Mouse (Mus musculus): Measurements from ENCODE around the gene Macf1.
"Not testable (repeated sequence)": the region's sequence is repeated elsewhere in the genome, so short reads cannot be mapped to it uniquely, and the experiment has no call there.

The Macf1 gene

DNA sequence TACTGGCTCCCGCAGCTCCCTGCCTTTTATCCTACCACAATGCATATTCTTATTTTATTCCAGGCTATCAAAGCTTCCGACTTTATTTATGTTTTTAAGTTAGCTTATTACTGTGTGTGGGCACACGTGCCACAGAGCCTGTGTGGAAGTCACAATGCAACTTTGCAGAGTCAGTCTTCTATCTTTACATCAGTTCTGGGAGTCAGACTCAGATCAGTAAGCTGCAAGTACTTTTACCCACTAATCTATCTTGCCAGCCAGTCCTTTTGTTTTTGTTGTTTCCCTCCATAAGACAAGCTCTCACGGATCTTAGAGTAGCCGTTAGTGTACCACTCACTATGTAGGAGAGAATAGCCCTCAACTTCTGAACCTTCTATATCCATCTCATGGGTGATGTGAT lies 159.4 kb downstream of the Macf1 start:
- TF ChIP-seq CTCF (conservative IDR thresholded peaks at IDR 0.05; ENCODE audit: low read length), result no peak
- no peak for TF ChIP-seq POU5F1 (IDR thresholded peaks at IDR 0.05; ENCODE audit: borderline replicate concordance, low read length)
- TF ChIP-seq NANOG (IDR thresholded peaks at IDR 0.05; ENCODE audit: borderline replicate concordance, low read length), result no peak
- Histone ChIP-seq H3K9me3 (ENCODE audit: low read length) (no peaks in the 10 kb centered on the region), H3K36me3 (ENCODE audit: insufficient read depth, low read length) (peaks cover 28% of the 10 kb centered on the region), H3K27me3 (ENCODE audit: insufficient read depth, low read length) (no peaks in the 10 kb centered on the region), H3K4me3 (replicated peaks; ENCODE audit: low read length) (no peak overlapping the region), H3K4me1 (replicated peaks; ENCODE audit: low read depth, low read length) (peaks cover 47% of the 10 kb centered on the region)

DNA sequence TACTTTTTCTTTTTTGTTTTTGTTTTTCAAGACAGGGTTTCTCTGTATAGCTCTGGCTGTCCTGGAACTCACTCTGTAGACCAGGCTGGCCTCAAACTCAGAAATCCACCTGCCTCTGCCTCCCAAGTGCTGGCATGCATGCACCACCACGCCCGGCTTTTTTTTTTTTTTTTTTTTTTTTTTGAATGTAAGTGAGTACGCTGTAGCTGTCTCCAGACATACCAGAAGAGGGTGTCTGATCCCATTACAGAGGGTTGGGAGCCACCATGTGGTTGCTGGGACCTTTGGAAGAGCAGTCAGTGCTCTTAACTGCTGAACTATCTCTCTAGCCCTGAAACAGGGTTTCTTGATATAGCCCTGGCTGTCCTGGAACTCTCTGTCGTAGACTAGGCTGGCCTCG lies 164.0 kb downstream of the Macf1 start:
- H3K27me3 ChIP-seq (ENCODE audit: insufficient read depth, low read length); H3K4me3 ChIP-seq (replicated peaks; ENCODE audit: low read length); H3K36me3 ChIP-seq (ENCODE audit: insufficient read depth, low read length); H3K9me3 ChIP-seq (ENCODE audit: low read length); H3K4me1 ChIP-seq (replicated peaks; ENCODE audit: low read depth, low read length): not testable (repeated sequence)

DNA sequence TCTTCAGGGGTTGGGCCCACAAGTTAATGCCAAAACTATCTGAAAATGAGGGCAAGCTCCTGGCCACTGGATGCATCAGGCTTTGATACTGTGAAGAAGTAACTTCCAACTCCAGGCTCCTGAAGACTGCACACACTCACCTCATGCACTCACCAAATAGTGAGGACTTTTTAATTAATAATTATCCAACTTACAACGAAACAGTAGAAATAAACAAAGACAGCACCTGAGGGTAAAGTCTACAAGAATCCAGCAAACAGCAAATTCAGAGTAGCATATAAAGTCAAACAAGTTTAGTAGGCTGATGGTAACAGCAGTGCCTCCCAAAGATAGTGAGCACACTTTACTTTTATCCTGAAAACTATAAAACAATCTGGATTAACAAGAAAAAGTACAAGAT lies 168.5 kb downstream of the Macf1 start:
- H3K36me3 ChIP-seq (ENCODE audit: insufficient read depth, low read length), result peaks cover 35% of the 10 kb centered on the region
- H3K27me3 ChIP-seq (ENCODE audit: insufficient read depth, low read length), result no peaks in the 10 kb centered on the region
- TF ChIP-seq POU5F1 (IDR thresholded peaks at IDR 0.05; ENCODE audit: borderline replicate concordance, low read length) (no peak), CTCF (conservative IDR thresholded peaks at IDR 0.05; ENCODE audit: low read length) (no peak), NANOG (IDR thresholded peaks at IDR 0.05; ENCODE audit: borderline replicate concordance, low read length) (no peak)
- H3K4me1 ChIP-seq (replicated peaks; ENCODE audit: low read depth, low read length), result no peaks in the 10 kb centered on the region
- no peaks in the 10 kb centered on the region for H3K9me3 ChIP-seq (ENCODE audit: low read length)
- H3K4me3 ChIP-seq (replicated peaks; ENCODE audit: low read length), result no peak overlapping the region

DNA sequence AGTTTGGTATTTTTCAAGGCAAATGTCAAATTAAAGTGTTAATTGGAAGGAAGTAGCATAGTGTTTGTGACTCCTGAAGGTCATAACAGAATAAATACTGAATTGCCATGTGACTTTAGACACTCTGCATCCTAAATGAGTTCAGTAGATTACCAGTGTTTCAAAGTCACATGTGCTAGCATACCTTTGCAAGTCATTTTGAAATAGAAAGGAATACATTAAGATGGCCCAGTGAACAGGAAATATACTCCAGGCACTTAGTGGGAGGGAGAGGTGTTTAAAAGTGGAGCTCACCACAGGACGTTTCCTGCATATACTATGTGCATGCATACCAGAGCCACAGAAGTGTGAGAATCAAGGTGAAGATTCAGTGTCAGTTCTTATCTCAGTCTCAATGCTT lies 174.0 kb downstream of the Macf1 start:
- Histone ChIP-seq H3K4me3 (replicated peaks; ENCODE audit: low read length) (no peak overlapping the region), H3K27me3 (ENCODE audit: insufficient read depth, low read length) (no peaks in the 10 kb centered on the region), H3K9me3 (ENCODE audit: low read length) (no peaks in the 10 kb centered on the region), H3K4me1 (replicated peaks; ENCODE audit: low read depth, low read length) (no peaks in the 10 kb centered on the region), H3K36me3 (ENCODE audit: insufficient read depth, low read length) (peaks cover 88% of the 10 kb centered on the region)
- TF ChIP-seq NANOG (IDR thresholded peaks at IDR 0.05; ENCODE audit: borderline replicate concordance, low read length) (no peak), POU5F1 (IDR thresholded peaks at IDR 0.05; ENCODE audit: borderline replicate concordance, low read length) (no peak), CTCF (conservative IDR thresholded peaks at IDR 0.05; ENCODE audit: low read length) (no peak)

DNA sequence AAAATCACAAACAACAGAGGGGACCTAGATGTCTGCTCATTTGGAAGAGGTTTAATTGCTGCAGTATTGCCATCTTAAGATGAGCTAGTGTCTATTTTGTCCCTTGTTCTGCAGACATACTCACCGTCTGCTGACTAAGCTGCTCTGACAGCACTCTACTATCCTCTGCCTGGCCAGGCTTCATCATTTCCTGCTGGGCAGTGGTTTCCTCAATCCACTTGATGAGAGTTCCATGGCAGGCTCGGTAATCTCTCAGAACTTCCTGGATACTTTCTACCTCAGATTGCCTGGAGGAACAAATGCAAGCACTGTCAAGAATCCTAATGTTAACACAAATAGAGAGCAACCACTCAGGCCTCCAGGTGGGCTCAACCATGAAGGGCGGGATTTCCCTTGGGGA lies 195.1 kb downstream of the Macf1 start:
- Histone ChIP-seq H3K9me3 (ENCODE audit: low read length) (no peaks in the 10 kb centered on the region), H3K36me3 (ENCODE audit: insufficient read depth, low read length) (peaks cover 97% of the 10 kb centered on the region), H3K4me1 (replicated peaks; ENCODE audit: low read depth, low read length) (no peaks in the 10 kb centered on the region), H3K4me3 (replicated peaks; ENCODE audit: low read length) (no peak overlapping the region), H3K27me3 (ENCODE audit: insufficient read depth, low read length) (no peaks in the 10 kb centered on the region)
- TF ChIP-seq CTCF (conservative IDR thresholded peaks at IDR 0.05; ENCODE audit: low read length), result no peak
- no peak for TF ChIP-seq NANOG (IDR thresholded peaks at IDR 0.05; ENCODE audit: borderline replicate concordance, low read length)
- no peak for TF ChIP-seq POU5F1 (IDR thresholded peaks at IDR 0.05; ENCODE audit: borderline replicate concordance, low read length)

DNA sequence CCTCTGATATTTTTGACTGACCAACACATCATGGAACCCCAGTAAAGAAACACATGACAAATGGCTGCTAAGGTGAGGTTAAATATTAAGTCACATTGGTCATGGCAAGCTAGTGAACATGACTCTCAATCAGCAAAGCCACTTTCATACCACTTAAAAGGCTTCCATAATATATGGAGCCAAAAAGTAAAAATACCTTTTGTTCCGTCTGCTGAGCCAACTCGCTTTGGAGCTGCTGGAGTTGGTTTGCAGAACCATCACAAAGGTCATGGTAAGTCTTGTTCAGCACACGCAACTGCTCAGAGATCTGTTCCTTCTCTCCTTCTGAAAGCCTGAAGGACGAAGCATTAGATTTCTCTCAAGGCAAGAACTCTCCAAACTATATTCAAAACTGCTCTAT lies 204.2 kb downstream of the Macf1 start:
- no peaks in the 10 kb centered on the region for H3K27me3 ChIP-seq (ENCODE audit: insufficient read depth, low read length)
- no peaks in the 10 kb centered on the region for H3K4me1 ChIP-seq (replicated peaks; ENCODE audit: low read depth, low read length)
- H3K4me3 ChIP-seq (replicated peaks; ENCODE audit: low read length), result no peak overlapping the region
- H3K9me3 ChIP-seq (ENCODE audit: low read length), result no peaks in the 10 kb centered on the region
- TF ChIP-seq NANOG (IDR thresholded peaks at IDR 0.05; ENCODE audit: borderline replicate concordance, low read length) (no peak), CTCF (conservative IDR thresholded peaks at IDR 0.05; ENCODE audit: low read length) (no peak), POU5F1 (IDR thresholded peaks at IDR 0.05; ENCODE audit: borderline replicate concordance, low read length) (no peak)
- peaks cover 96% of the 10 kb centered on the region for H3K36me3 ChIP-seq (ENCODE audit: insufficient read depth, low read length)

DNA sequence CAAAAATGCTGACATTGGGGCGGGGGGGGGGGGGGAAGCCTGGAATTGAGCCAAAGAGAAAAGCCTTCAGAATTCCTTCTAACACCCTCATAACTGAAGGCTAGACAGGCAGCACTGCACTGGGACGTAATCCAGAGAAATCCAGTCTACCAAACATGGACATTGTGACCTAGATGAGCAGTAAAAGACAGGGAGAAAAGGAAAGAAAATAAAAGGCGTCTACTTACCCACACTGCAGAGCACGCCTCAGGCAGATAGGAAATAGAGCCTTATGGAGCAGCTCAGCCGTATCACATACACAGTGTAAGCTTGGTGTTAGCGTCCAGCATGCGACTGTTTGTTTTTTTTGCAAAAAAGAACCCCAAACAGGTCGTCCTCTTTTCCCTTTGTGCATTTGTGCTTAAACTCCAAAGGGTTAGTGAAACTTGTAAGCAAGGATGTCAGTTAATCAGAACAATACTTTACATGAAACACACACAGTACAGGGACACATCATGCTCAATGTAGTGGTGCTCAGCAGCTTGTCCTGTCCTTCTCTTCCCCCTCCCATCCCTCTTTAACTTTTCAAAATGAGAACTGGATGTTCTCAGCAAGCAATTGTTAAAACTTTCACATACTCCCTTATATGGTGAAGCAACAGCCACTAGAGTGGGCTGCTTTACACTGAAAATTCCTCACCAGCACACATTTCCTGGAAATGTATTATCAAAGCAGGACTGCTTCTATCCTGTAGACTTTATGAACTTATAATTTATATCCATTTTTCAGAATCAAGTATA lies 205.3 kb downstream of the Macf1 start:
- no peaks in the 10 kb centered on the region for H3K9me3 ChIP-seq (ENCODE audit: low read length)
- no peaks in the 10 kb centered on the region for H3K27me3 ChIP-seq (ENCODE audit: insufficient read depth, low read length)
- no peak overlapping the region for H3K4me3 ChIP-seq (replicated peaks; ENCODE audit: low read length)
- no peak for TF ChIP-seq CTCF (conservative IDR thresholded peaks at IDR 0.05; ENCODE audit: low read length)
- no peak for TF ChIP-seq POU5F1 (IDR thresholded peaks at IDR 0.05; ENCODE audit: borderline replicate concordance, low read length)
- no peak for TF ChIP-seq NANOG (IDR thresholded peaks at IDR 0.05; ENCODE audit: borderline replicate concordance, low read length)
- no peaks in the 10 kb centered on the region for H3K4me1 ChIP-seq (replicated peaks; ENCODE audit: low read depth, low read length)
- H3K36me3 ChIP-seq (ENCODE audit: insufficient read depth, low read length), result peaks cover 96% of the 10 kb centered on the region

DNA sequence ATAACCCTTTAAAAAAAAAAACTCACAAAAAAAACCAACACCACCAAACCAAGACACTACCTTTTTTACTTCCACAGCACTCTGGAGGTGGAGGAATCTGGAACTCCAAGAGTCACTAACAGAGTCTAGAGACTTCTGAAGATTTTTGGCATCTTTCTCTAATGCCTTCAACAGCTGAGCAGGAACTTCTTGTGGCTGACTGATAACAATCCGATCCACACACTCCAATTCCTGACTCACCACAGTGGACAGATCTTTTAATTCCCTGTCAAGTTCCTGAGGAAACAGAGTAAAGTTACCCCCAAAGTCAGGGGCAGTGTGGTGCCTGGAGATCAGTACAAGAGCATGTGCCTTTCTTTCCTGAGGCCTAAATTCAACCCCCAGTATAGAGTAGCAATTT lies 218.4 kb downstream of the Macf1 start:
- no peak overlapping the region for H3K4me3 ChIP-seq (replicated peaks; ENCODE audit: low read length)
- no peaks in the 10 kb centered on the region for H3K27me3 ChIP-seq (ENCODE audit: insufficient read depth, low read length)
- peaks cover 94% of the 10 kb centered on the region for H3K36me3 ChIP-seq (ENCODE audit: insufficient read depth, low read length)
- peaks cover 21% of the 10 kb centered on the region for H3K4me1 ChIP-seq (replicated peaks; ENCODE audit: low read depth, low read length)
- H3K9me3 ChIP-seq (ENCODE audit: low read length), result no peaks in the 10 kb centered on the region
- no peak for TF ChIP-seq NANOG (IDR thresholded peaks at IDR 0.05; ENCODE audit: borderline replicate concordance, low read length)
- TF ChIP-seq CTCF (conservative IDR thresholded peaks at IDR 0.05; ENCODE audit: low read length), result no peak
- no peak for TF ChIP-seq POU5F1 (IDR thresholded peaks at IDR 0.05; ENCODE audit: borderline replicate concordance, low read length)

Data from E14TG2a.4 (cell line).